ENCODE assay signal across 9 mouse cellular contexts in the genomic region with DNA sequence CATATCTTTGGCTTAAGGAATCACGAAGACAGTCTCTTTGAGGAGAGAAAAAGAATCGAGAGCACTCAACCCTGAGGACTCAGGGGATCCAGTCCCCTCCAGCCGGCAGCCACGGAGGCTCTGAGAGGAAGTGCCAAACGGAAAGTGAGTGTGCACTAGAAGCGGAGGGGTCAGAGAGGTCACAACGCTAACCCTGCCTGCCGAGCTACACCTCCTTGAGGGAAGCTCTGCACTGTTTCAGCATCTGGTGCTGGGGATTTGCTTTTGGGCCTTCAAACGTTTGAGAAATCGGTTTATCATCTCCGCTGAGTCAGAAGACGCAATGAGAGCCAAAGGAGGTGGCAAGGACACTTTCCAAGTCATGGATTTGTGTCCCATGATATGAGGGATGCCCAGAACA. TPM values are rescaled to one million over a fixed set of nuclear protein-coding genes. Genes with fewer than 3 reads are reported as not detected.
DNase-seq lines count a peak whose midpoint lies in the region; ATAC-seq lines count a peak whose summit lies in the region.
"Had no signal": no experiment of that assay in that cellular context is flagged by ENCODE, and none has a peak within 500 bp of the region (broad histone marks: within the 10 kb centered on the region; RNA-seq: fewer than 3 reads in every experiment).

No protein-coding gene starts in this region.

- no peak overlapping the region for H3K4me3 ChIP-seq in hindbrain, embryonic 10.5 days
- H3K4me3 ChIP-seq in hindbrain, embryonic 14.5 days (replicated peaks; ENCODE audit: low read length) = no peak overlapping the region
- H3K4me3 ChIP-seq in embryonic facial prominence, embryonic 11.5 days (ENCODE audit: low read depth, low read length) = no peak overlapping the region

- peak; percentile 38 for DNase-seq in hindbrain, embryonic 10.5 days (ENCODE audit: low spot score)
- DNase-seq in hindbrain, embryonic 14.5 days (ENCODE audit: low spot score) = no peak
- peak; percentile 16 for DNase-seq in thymus, postnatal 14 days
- DNase-seq in thymus, adult 18-20 months = no peak
- peak; percentile 46 for DNase-seq in embryonic facial prominence, embryonic 11.5 days (ENCODE audit: low spot score)
- DNase-seq in yolk sac, embryonic 10.5 days (ENCODE audit: low spot score) = peak; percentile 58
- no peak for DNase-seq in gastrocnemius, adult 8-10 months (ENCODE audit: low spot score in 2 of 2)
- DNase-seq: lung, adult 18-20 months had no signal

- H3K27me3 ChIP-seq in hindbrain, embryonic 10.5 days (ENCODE audit: insufficient read depth, poor library complexity, severe bottlenecking) = no peaks in the 10 kb centered on the region
- no peaks in the 10 kb centered on the region for H3K27me3 ChIP-seq in hindbrain, embryonic 14.5 days (ENCODE audit: control insufficient read depth, insufficient read depth, low read length)
- H3K27me3 ChIP-seq in embryonic facial prominence, embryonic 11.5 days (ENCODE audit: control insufficient read depth, insufficient read depth, low read length) = no peaks in the 10 kb centered on the region

- H3K4me2 ChIP-seq in hindbrain, embryonic 14.5 days (replicated peaks) = no peak overlapping the region
- no peak overlapping the region for H3K4me2 ChIP-seq in embryonic facial prominence, embryonic 11.5 days (ENCODE audit: low read depth, low read length)

- no peak overlapping the region for H3K9ac ChIP-seq in hindbrain, embryonic 14.5 days
- H3K9ac ChIP-seq in embryonic facial prominence, embryonic 11.5 days (replicated peaks; ENCODE audit: low read length) = no peak overlapping the region

- H3K9me3 ChIP-seq in hindbrain, embryonic 10.5 days = no peaks in the 10 kb centered on the region
- H3K9me3 ChIP-seq in hindbrain, embryonic 14.5 days (ENCODE audit: control insufficient read depth, low read length) = no peaks in the 10 kb centered on the region
- H3K9me3 ChIP-seq in embryonic facial prominence, embryonic 11.5 days (replicated peaks; ENCODE audit: control insufficient read depth, low read length) = no peaks in the 10 kb centered on the region

- peaks cover 48% of the 10 kb centered on the region for H3K4me1 ChIP-seq in hindbrain, embryonic 10.5 days (replicated peaks)
- H3K4me1 ChIP-seq in hindbrain, embryonic 14.5 days (replicated peaks; ENCODE audit: control insufficient read depth, insufficient read depth, low read length) = peaks cover 10% of the 10 kb centered on the region; the same call in 1 of the 2 replicates
- no peaks in the 10 kb centered on the region for H3K4me1 ChIP-seq in embryonic facial prominence, embryonic 11.5 days (ENCODE audit: control insufficient read depth, insufficient read depth, low read length)

- 34% methylated on average over 12 of the region's 12 CpGs for WGBS in hindbrain, embryonic 10.5 days
- 41% methylated on average over 12 of the region's 12 CpGs for WGBS in hindbrain, embryonic 14.5 days
- 18% methylated on average over 12 of the region's 12 CpGs for WGBS in embryonic facial prominence, embryonic 11.5 days

- no peak for ATAC-seq in hindbrain, embryonic 14.5 days (ENCODE audit: low FRiP score)
- ATAC-seq in embryonic facial prominence, embryonic 11.5 days (replicated peaks; ENCODE audit: insufficient number of reproducible peaks, low FRiP score, low TSS enrichment, low read depth) = no peak
- no peak for ATAC-seq in erythroblast, adult 5-6 weeks (replicated peaks; ENCODE audit: low FRiP score, poor library complexity, severe bottlenecking)

- peak overlapping the region; percentile 70 for H3K27ac ChIP-seq in hindbrain, embryonic 10.5 days
- no peak overlapping the region for H3K27ac ChIP-seq in hindbrain, embryonic 14.5 days
- no peak overlapping the region for H3K27ac ChIP-seq in embryonic facial prominence, embryonic 11.5 days (replicated peaks; ENCODE audit: low read depth, low read length)

- H3K36me3 ChIP-seq in hindbrain, embryonic 10.5 days = peaks cover 22% of the 10 kb centered on the region
- no peaks in the 10 kb centered on the region for H3K36me3 ChIP-seq in hindbrain, embryonic 14.5 days (replicated peaks; ENCODE audit: control insufficient read depth, insufficient read depth)
- no peaks in the 10 kb centered on the region for H3K36me3 ChIP-seq in embryonic facial prominence, embryonic 11.5 days (replicated peaks; ENCODE audit: control insufficient read depth, insufficient read depth, low read depth, low read length)

RNA-seq across cellular contexts. Expression of a gene that starts 53.8 kb away (rescaled TPM):
- 23.7 and 25.1 TPM in 2 replicates for polyA plus RNA-seq in hindbrain, embryonic 10.5 days (2016; fragmentation: Nextera tagmentation; extraction: Ambion mirVana)
- 7.2 and 7.3 TPM in 2 replicates for polyA plus RNA-seq in hindbrain, embryonic 14.5 days (2014; fragmentation: Nextera tagmentation; extraction: Ambion mirVana)
- 23.6 and 28.6 TPM in 2 replicates for polyA plus RNA-seq in embryonic facial prominence, embryonic 11.5 days (2014; fragmentation: Nextera tagmentation; extraction: Ambion mirVana)
- total RNA-seq in gastrocnemius, adult 8-10 months (2022) = 1 to 10 TPM; 3.0 to 5.0 (median 4.2) TPM
- total RNA-seq in erythroblast, adult 5-6 weeks (2015; ENCODE audit: low replicate concordance) = not detected in 2 replicates
- total RNA-seq in erythroblast, adult 5-6 weeks (2017; ENCODE audit: low replicate concordance) = not detected in 2 replicates

Comparison
In these comparisons a context has a peak if more than half of its experiments do, and no peak if none do; other contexts are left out.
1. DNase-seq: peak in hindbrain, embryonic 10.5 days (single experiment), thymus, postnatal 14 days (single experiment), embryonic facial prominence, embryonic 11.5 days (single experiment) and yolk sac, embryonic 10.5 days (single experiment); none in hindbrain, embryonic 14.5 days (single experiment), thymus, adult 18-20 months (0 of 2) and gastrocnemius, adult 8-10 months (0 of 2).